Mouse (Mus musculus): ENCODE measurements around the gene Ngp. TPM values are rescaled to one million over a fixed set of nuclear protein-coding genes. Genes with fewer than 3 reads are reported as not detected.
"Not testable (repeated sequence)": the region's sequence is repeated elsewhere in the genome, so short reads cannot be mapped to it uniquely, and the experiment has no call there.

Ngp gene
- total RNA-seq (2015; ENCODE audit: low replicate concordance) (6,400 and 7,048 TPM in 2 replicates), total RNA-seq (2017; ENCODE audit: low replicate concordance) (1,550 and 2,626 TPM in 2 replicates)

- no peak for ATAC-seq (replicated peaks; ENCODE audit: low FRiP score, poor library complexity, severe bottlenecking)
Observed at GRCm38 (mm10) chr9:110419511-110420112, at the start of gene Ngp. Gene Ngp (plus strand): TSS chr9:110419747.

GRCm38 (mm10) chr9:110369860-110370259 is 49.7 kb upstream of the Ngp start:
- ATAC-seq (replicated peaks; ENCODE audit: low FRiP score, poor library complexity, severe bottlenecking): no peak

GRCm38 (mm10) chr9:110373871-110374270 is 45.7 kb upstream of the Ngp start:
- ATAC-seq (replicated peaks; ENCODE audit: low FRiP score, poor library complexity, severe bottlenecking): no peak

GRCm38 (mm10) chr9:110375668-110376067 is 43.9 kb upstream of the Ngp start:
- no peak for ATAC-seq (replicated peaks; ENCODE audit: low FRiP score, poor library complexity, severe bottlenecking)

GRCm38 (mm10) chr9:110377655-110378054 is 41.9 kb upstream of the Ngp start:
- ATAC-seq (replicated peaks; ENCODE audit: low FRiP score, poor library complexity, severe bottlenecking): not testable (repeated sequence)

- no peak for ATAC-seq (replicated peaks; ENCODE audit: low FRiP score, poor library complexity, severe bottlenecking)
Observed at GRCm38 (mm10) chr9:110379361-110379760, 40.2 kb upstream of the Ngp start.

- ATAC-seq (replicated peaks; ENCODE audit: low FRiP score, poor library complexity, severe bottlenecking): no peak
Observed at GRCm38 (mm10) chr9:110380662-110381061, 38.9 kb upstream of the Ngp start.

- no peak for ATAC-seq (replicated peaks; ENCODE audit: low FRiP score, poor library complexity, severe bottlenecking)
Observed at GRCm38 (mm10) chr9:110381292-110381691, 38.3 kb upstream of the Ngp start.

GRCm38 (mm10) chr9:110384369-110384929 is 35.1 kb upstream of the Ngp start:
- no peak for ATAC-seq (replicated peaks; ENCODE audit: low FRiP score, poor library complexity, severe bottlenecking)

GRCm38 (mm10) chr9:110388011-110388410 is 31.5 kb upstream of the Ngp start:
- no peak for ATAC-seq (replicated peaks; ENCODE audit: low FRiP score, poor library complexity, severe bottlenecking)

GRCm38 (mm10) chr9:110390843-110391242 is 28.7 kb upstream of the Ngp start:
- ATAC-seq (replicated peaks; ENCODE audit: low FRiP score, poor library complexity, severe bottlenecking): no peak

- ATAC-seq (replicated peaks; ENCODE audit: low FRiP score, poor library complexity, severe bottlenecking): no peak
Observed at GRCm38 (mm10) chr9:110393295-110393694, 26.3 kb upstream of the Ngp start.

GRCm38 (mm10) chr9:110400650-110401049 is 18.9 kb upstream of the Ngp start:
- no peak for ATAC-seq (replicated peaks; ENCODE audit: low FRiP score, poor library complexity, severe bottlenecking)

- ATAC-seq (replicated peaks; ENCODE audit: low FRiP score, poor library complexity, severe bottlenecking): no peak
Observed at GRCm38 (mm10) chr9:110402731-110403130, 16.8 kb upstream of the Ngp start.

GRCm38 (mm10) chr9:110403240-110403639 is 16.3 kb upstream of the Ngp start:
- not testable (repeated sequence) for ATAC-seq (replicated peaks; ENCODE audit: low FRiP score, poor library complexity, severe bottlenecking)

GRCm38 (mm10) chr9:110407311-110408098 is 12.0 kb upstream of the Ngp start:
- peak; percentile 47 for ATAC-seq (replicated peaks; ENCODE audit: low FRiP score, poor library complexity, severe bottlenecking)

GRCm38 (mm10) chr9:110408099-110408773 is 11.3 kb upstream of the Ngp start, which contains the start of gene Ptpn23:
Gene Ptpn23 (minus strand): TSS chr9:110408213.
- ATAC-seq (replicated peaks; ENCODE audit: low FRiP score, poor library complexity, severe bottlenecking): peak; percentile 99

GRCm38 (mm10) chr9:110410908-110411887 is 8.3 kb upstream of the Ngp start:
- ATAC-seq (replicated peaks; ENCODE audit: low FRiP score, poor library complexity, severe bottlenecking): 0 out of 2 replicates have a peak, but pooled peaks have one; percentile 42

- no peak for ATAC-seq (replicated peaks; ENCODE audit: low FRiP score, poor library complexity, severe bottlenecking)
Observed at GRCm38 (mm10) chr9:110412926-110413325, 6.6 kb upstream of the Ngp start.

Data from erythroblast, adult 5-6 weeks (primary cell).